Mouse (Mus musculus) erythroblast, embryonic 14.5 days (primary cell): ENCODE measurements around the gene Tbl3.

Source experiments
- GATA1 ChIP-seq: IDR thresholded peaks from 2 replicates; pipeline ENCODE4 v1.6.1; 2012; ENCODE audit warnings: low read length, inconsistent platforms, mixed read lengths
- TAL1 ChIP-seq: IDR thresholded peaks from 3 replicates; pipeline ENCODE4 v1.6.1; 2012; ENCODE audit warnings: low read length, inconsistent platforms, mixed read lengths

GRCm38 (mm10) chr17:24727618-24728017, 20.2 kb upstream of the Tbl3 start, which contains the start of gene Rpl3l:
- TF ChIP-seq TAL1 = no peak
- no peak for TF ChIP-seq GATA1
